Mouse (Mus musculus) adrenal gland, adult 10 weeks (tissue): ENCODE results near the gene Ube2o. TPM values are rescaled to one million over a fixed set of nuclear protein-coding genes. Genes with fewer than 3 reads are reported as not detected.

Source experiments
- polyA plus RNA-seq: library from polyadenylated mRNA; stranded (reverse); fragments of 350-450 nt; fragmentation: Illumina TruSeq; extraction: RNeasy Lipid Tissue Mini Kit (QIAGEN cat#74804); gene quantifications from one replicate; pipeline ENCODE4 v1.2.3, GENCODE M21; 2014; ENCODE audit warnings: low read depth, low replicate concordance

Gene Ube2o
- 3.7 TPM for polyA plus RNA-seq

DNA sequence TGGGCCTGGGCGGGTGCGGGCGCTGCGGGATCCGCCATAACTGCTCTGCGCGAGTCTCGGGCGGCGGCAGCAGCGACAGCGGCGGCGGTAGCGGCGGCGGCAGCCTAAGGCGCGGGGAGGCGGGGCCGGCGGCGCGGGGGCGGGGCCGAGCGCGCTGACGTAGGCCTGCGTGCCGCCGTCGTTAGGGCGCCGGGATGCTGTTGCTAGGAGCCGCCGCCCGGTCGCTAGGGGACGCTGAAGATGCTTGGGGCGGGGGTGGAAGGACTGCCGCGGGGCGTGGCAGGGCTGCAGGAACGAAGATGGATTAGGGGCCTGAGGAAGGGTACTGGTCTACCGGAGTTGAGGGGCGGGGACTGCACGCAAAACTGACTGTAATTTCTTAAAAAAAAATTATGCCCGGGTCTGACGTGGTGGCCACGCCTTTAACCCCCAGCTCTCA, at the start of gene Ube2o:
Gene Ube2o (minus strand): TSS at position 72 of the 439 bp plus-strand sequence.

DNA sequence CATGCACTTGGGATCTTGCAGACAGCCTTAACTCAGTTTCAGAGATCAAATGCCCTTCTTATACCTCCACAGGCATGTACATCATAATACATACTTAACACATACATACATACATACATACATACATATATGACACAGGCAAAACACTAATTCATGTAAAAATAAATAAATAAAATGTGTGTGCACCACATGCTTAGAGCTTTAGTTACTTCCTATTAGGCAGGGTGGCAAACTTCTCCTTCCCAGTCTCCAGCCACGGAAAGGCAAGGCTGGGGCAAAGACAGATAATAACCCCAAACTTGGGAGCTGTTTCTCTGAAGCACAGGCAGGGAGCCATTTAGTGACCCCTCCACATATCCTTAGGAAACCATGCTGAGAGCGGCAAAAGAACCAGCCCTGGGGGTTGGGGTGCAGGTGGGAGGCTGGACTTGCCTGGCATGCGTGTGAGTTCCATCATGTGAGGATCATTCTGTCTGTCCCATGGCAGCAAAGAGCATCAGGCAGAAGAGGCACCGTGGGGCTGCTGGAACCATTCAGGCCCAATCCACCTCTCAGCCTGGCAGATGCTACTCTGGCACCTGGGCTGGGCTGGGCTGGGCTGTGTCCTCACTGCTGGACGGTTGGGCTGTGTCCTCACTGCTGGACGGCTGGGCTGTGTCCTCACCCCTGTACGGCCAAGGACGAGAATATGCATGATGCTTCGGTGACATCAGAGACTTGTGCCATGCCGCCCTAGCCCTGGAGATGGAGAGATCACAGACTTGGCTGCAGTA, 45.2 kb upstream of the Ube2o start, which contains the start of gene Rhbdf2:
Gene Rhbdf2 (minus strand): TSS at position 721 of the 773 bp plus-strand sequence.

DNA sequence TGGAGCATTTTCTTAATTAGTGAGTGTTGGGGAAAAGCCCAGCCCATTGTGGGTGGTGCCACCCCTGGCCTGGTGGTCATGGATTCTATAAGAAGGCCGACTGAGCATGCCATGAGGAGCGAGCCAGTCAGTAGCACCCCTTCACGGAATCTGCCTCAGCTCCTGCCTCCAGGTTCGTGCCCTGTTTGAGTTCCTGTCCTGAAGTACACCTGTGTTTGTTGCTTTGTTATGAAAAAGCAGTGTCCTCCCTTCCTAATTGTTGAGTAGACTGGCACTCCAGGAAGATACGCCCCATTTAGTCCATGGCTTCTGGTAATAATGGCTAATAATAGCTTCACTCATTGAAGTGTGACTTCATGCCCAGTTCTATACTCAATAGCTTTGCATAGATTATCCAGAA, 5.1 kb upstream of the Ube2o start, which contains the start of gene Aanat:
Gene Aanat (plus strand): TSS at position 123 of the 400 bp plus-strand sequence.

DNA sequence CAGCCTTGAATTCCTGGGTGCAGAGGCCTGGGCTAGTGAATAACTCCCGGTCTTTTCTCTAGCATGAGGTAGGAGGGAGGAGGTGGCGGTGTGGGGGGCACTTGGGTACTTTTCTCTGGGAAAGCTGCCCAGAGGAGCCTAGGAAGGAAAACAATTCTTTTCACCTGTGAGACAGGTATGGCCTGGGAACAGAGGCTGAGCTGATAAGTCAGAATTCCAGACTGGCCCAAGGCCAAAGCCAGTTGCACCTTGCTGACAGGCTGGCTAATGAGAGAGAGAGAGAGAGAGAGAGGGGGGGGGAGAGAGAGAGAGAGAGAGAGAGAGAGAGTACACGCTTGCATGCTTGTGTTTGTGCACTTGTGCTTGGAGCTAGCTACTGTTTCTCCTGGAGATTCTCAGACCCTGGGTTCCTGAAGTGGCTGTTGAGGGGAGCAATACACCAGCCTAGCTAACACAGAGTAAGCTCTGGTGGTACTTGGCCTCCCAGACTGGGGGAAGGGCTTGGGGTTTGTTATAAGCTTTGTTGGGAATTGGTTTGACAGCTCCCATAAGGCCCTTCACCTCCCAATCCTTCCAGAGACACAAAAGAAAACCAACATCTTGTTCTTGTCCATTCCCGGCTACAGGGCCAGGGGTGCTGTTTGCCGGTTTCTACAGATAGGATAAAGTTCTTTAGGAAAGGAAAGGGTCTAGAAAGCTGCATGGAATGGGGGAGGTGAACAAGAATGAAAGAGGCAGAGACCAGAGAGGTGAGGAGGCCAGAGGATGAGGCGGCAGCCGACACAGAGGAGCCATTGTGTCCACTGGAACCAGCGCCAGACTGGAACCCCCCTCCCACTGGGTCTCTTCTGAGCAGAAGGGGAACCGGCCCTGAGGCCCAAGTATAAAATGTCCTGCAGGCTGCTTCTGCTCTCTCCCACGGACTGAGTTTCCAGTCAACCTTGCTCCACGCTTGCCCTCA, 50.8 kb downstream of the Ube2o start, which contains the start of gene Sphk1:
Gene Sphk1 (plus strand): TSS at position 739 of the 961 bp plus-strand sequence.

DNA sequence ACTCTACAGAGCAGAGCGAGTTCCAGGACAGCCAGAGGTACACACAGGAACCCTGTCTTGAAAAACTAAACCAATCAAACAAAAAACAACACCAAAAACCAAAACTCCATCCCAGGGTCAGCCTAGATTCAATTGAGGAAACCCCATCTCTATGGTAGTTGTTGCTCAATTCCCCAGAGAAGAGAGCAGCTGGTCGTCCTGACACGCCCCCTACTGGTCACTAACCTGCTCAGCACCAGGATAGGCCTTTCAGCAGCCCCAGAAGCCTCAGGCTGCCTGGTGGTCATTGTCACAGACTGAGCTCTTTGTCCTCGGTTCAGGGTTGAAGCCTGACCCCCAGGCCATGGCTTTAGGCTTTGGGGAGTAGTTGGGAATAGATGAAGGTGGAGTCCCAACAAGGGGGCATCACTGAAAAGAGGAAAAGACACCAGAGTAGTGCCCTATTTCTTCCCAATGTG, 87.4 kb downstream of the Ube2o start, which contains the start of gene Prpsap1:
Gene Prpsap1 (minus strand): TSS at position 408 of the 458 bp plus-strand sequence.

Other genes with a start within 250 kb of the Ube2o start
- gene Foxj1, start 246.0 kb downstream of the Ube2o start, polyA plus RNA-seq = not detected
- 0.82 TPM for gene Rnf157, start 168.4 kb downstream of the Ube2o start, polyA plus RNA-seq
- 8.3 TPM for gene Ubald2, start 147.4 kb downstream of the Ube2o start, polyA plus RNA-seq
- gene Qrich2, start 115.2 kb downstream of the Ube2o start, polyA plus RNA-seq = not detected
- gene Prpsap1, start 87.2 kb downstream of the Ube2o start, polyA plus RNA-seq = 31.6 TPM
- not detected for gene Sphk1, start 50.5 kb downstream of the Ube2o start, polyA plus RNA-seq
- gene Aanat, start 5.0 kb upstream of the Ube2o start, polyA plus RNA-seq = not detected
- gene Rhbdf2, start 45.6 kb upstream of the Ube2o start, polyA plus RNA-seq = not detected
- gene Prcd, start 72.1 kb upstream of the Ube2o start, polyA plus RNA-seq = 1.9 TPM
- 1.9 TPM for gene Cygb, start 72.9 kb upstream of the Ube2o start, polyA plus RNA-seq
- gene St6galnac1, start 194.1 kb upstream of the Ube2o start, polyA plus RNA-seq = 0.23 TPM
- gene Mxra7, start 246.6 kb upstream of the Ube2o start, polyA plus RNA-seq = 28.5 TPM